Mouse (Mus musculus): ENCODE data around the gene Acer3. TPM values are rescaled to one million over a fixed set of nuclear protein-coding genes. Genes with fewer than 3 reads are reported as not detected.
"Not testable (repeated sequence)": the region's sequence is repeated elsewhere in the genome, so short reads cannot be mapped to it uniquely, and the experiment has no call there.

The Acer3 gene
- total RNA-seq, 2 experiments from 2014 or later, result 12.8 to 13.5 TPM

- intact Hi-C loops (cut with DNase I), result no loop called here
- no peak for DNase-seq
Measured at GRCm38 (mm10) chr7:98307921-98308606, 12.9 kb downstream of the Acer3 start.

- no peak for DNase-seq
- intact Hi-C loops (cut with DNase I), result no loop called here
Measured at GRCm38 (mm10) chr7:98307411-98307810, 13.6 kb downstream of the Acer3 start.

- intact Hi-C loops (cut with DNase I), result no loop called here
- DNase-seq, result no peak
Measured at GRCm38 (mm10) chr7:98292901-98293300, 28.1 kb downstream of the Acer3 start.

- intact Hi-C loops (cut with DNase I), result loop anchor here (1.0 to 5.0 kb wide), 3 partner anchors 52 to 158 kb away; no protein-coding TSS in a partner anchor
- no peak for DNase-seq
Measured at GRCm38 (mm10) chr7:98289585-98289984, 31.4 kb downstream of the Acer3 start.

- no peak for DNase-seq
- intact Hi-C loops (cut with DNase I), result no loop called here
Measured at GRCm38 (mm10) chr7:98276263-98276662, 44.7 kb downstream of the Acer3 start.

GRCm38 (mm10) chr7:98268166-98268565 is 52.8 kb downstream of the Acer3 start:
- intact Hi-C loops (cut with DNase I), result not testable (repeated sequence)

GRCm38 (mm10) chr7:98252520-98252919 is 68.5 kb downstream of the Acer3 start:
- intact Hi-C loops (cut with DNase I), result no loop called here
- no peak for DNase-seq

More at GRCm38 (mm10) chr7:98268166-98268565, 52.8 kb downstream of the Acer3 start:
- DNase-seq, result not testable (repeated sequence)

GRCm38 (mm10) chr7:98236686-98237359 is 84.2 kb downstream of the Acer3 start:
- peak; percentile 11 to 14 for DNase-seq
- intact Hi-C loops (cut with DNase I), result no loop called here

- intact Hi-C loops (cut with DNase I), result no loop called here
- DNase-seq, result no peak
Measured at GRCm38 (mm10) chr7:98223796-98224195, 97.2 kb downstream of the Acer3 start.

- intact Hi-C loops (cut with DNase I), result no loop called here
- DNase-seq, result no peak
Measured at GRCm38 (mm10) chr7:98216713-98217112, 104.3 kb downstream of the Acer3 start.

- DNase-seq, result no peak
- intact Hi-C loops (cut with DNase I), result no loop called here
Measured at GRCm38 (mm10) chr7:98202946-98203345, 118.1 kb downstream of the Acer3 start.

- no peak for DNase-seq
- intact Hi-C loops (cut with DNase I), result no loop called here
Measured at GRCm38 (mm10) chr7:98201493-98202028, 119.4 kb downstream of the Acer3 start.

GRCm38 (mm10) chr7:98200396-98200795 is 120.6 kb downstream of the Acer3 start:
- intact Hi-C loops (cut with DNase I), result no loop called here
- DNase-seq, result no peak

GRCm38 (mm10) chr7:98199381-98199780 is 121.6 kb downstream of the Acer3 start, which contains the start of gene B3gnt6:
Gene B3gnt6 (minus strand): TSS chr7:98199481.
- intact Hi-C loops (cut with DNase I), result no loop called here
- DNase-seq, result no peak

- intact Hi-C loops (cut with DNase I), result no loop called here
- DNase-seq, result no peak
Measured at GRCm38 (mm10) chr7:98195151-98195801, 125.7 kb downstream of the Acer3 start.

GRCm38 (mm10) chr7:98194026-98194792 is 126.8 kb downstream of the Acer3 start:
- intact Hi-C loops (cut with DNase I), result no loop called here
- DNase-seq, result no peak

GRCm38 (mm10) chr7:98193515-98194025 is 127.4 kb downstream of the Acer3 start:
- peak in 1 of 2 experiments; percentile 20 for DNase-seq
- intact Hi-C loops (cut with DNase I), result no loop called here

GRCm38 (mm10) chr7:98191571-98192250 is 129.3 kb downstream of the Acer3 start:
- DNase-seq, result peak in 1 of 2 experiments; percentile 37
- intact Hi-C loops (cut with DNase I), result loop anchor here (1.0 kb wide), 2 partner anchors 36 to 150 kb away; no protein-coding TSS in a partner anchor

GRCm38 (mm10) chr7:98190578-98190977 is 130.4 kb downstream of the Acer3 start:
- intact Hi-C loops (cut with DNase I), result no loop called here
- no peak for DNase-seq

- DNase-seq, result no peak
- intact Hi-C loops (cut with DNase I), result no loop called here
Measured at GRCm38 (mm10) chr7:98189745-98190144, 131.3 kb downstream of the Acer3 start.

Measured in heart, postnatal 36 days (tissue).